Mouse (Mus musculus) embryonic facial prominence, embryonic 13.5 days (tissue): ENCODE measurements around the gene Pnmal2. TPM values are rescaled to one million over a fixed set of nuclear protein-coding genes. Genes with fewer than 3 reads are reported as not detected.
"Not testable (repeated sequence)": the region's sequence is repeated elsewhere in the genome, so short reads cannot be mapped to it uniquely, and the experiment has no call there.

Source experiments
- ATAC-seq: fragments of 200-750 bp; cut with Nextera tagmentation; 2 replicates; pipeline ENCODE4 v1.8.0; 2017; ENCODE audit warnings: low read depth; ENCODE audit not compliant: insufficient number of reproducible peaks, insufficient read depth, low FRiP score, low TSS enrichment
- H3K27ac ChIP-seq: fragments of 300-500 bp; sonication (generic); 2 replicates; pipeline ENCODE4 v1.5.1; 2015; ENCODE audit warnings: moderate library complexity, mild to moderate bottlenecking, inconsistent platforms
- H3K27me3 ChIP-seq: fragments of 300-500 bp; sonication (generic); 2 replicates; pipeline ENCODE4 v1.6.1; 2015; ENCODE audit warnings: mild to moderate bottlenecking, inconsistent platforms
- H3K36me3 ChIP-seq: fragments of 300-500 bp; sonication (generic); 2 replicates; pipeline ENCODE4 v1.6.1; 2015; ENCODE audit warnings: mild to moderate bottlenecking, inconsistent platforms
- H3K4me1 ChIP-seq: fragments of 300-500 bp; sonication (generic); 2 replicates; pipeline ENCODE4 v1.6.1; 2015; ENCODE audit warnings: inconsistent platforms
- H3K4me2 ChIP-seq: fragments of 300-500 bp; sonication (generic); 2 replicates; pipeline ENCODE4 v1.6.1; 2015; ENCODE audit warnings: moderate library complexity, mild to moderate bottlenecking, inconsistent platforms
- H3K4me3 ChIP-seq: fragments of 300-500 bp; sonication (generic); 2 replicates; pipeline ENCODE4 v1.5.1; 2015; ENCODE audit warnings: mild to moderate bottlenecking, inconsistent platforms
- H3K9ac ChIP-seq: fragments of 300-500 bp; sonication (generic); 2 replicates; pipeline ENCODE4 v1.6.1; 2015; ENCODE audit warnings: mild to moderate bottlenecking, inconsistent platforms
- H3K9me3 ChIP-seq: fragments of 300-500 bp; sonication (generic); 2 replicates; pipeline ENCODE4 v1.6.1; 2016; ENCODE audit warnings: inconsistent platforms
- WGBS: fragments of 180-500 bp; shearing (Covaris S2); methylation state at CpG from one replicate; pipeline ENCODE4 v1.1.7; 2015; ENCODE audit warnings: mixed read lengths; 5-methylcytosine and 5-hydroxymethylcytosine counted together
- polyA plus RNA-seq: library from polyadenylated mRNA; unstranded; fragments of >200 nt; fragmentation: Nextera tagmentation; extraction: Ambion mirVana; gene quantifications from 2 replicates; pipeline ENCODE4 v1.2.1, GENCODE M21; 2015

Gene Pnmal2
- polyA plus RNA-seq, 1 experiment from 2014 or later, result 10.5 TPM

- Histone ChIP-seq H3K27ac (no peak overlapping the region), H3K9me3 (no peaks in the 10 kb centered on the region), H3K4me2 (peak overlapping the region; percentile 87), H3K4me1 (peaks cover 62% of the 10 kb centered on the region), H3K9ac (0 out of 2 replicates have a peak overlapping the region, but pooled peaks have one; percentile 12), H3K4me3 (no peak overlapping the region), H3K27me3 (peaks cover 53% of the 10 kb centered on the region), H3K36me3 (no peaks in the 10 kb centered on the region)
- 11% methylated on average over 4 of the region's 4 CpGs for WGBS
- peak; percentile 22; the same call in 1 of the 2 replicates for ATAC-seq
These were observed 3.5 kb downstream of the Pnmal2 start for GRCm38 (mm10) chr7:16947959-16948361.

GRCm38 (mm10) chr7:16948923-16949458, 4.5 kb downstream of the Pnmal2 start:
- H3K4me2 ChIP-seq, result no peak overlapping the region
- no peak overlapping the region for H3K27ac ChIP-seq
- H3K4me1 ChIP-seq, result peaks cover 60% of the 10 kb centered on the region
- no peak overlapping the region for H3K4me3 ChIP-seq
- H3K27me3 ChIP-seq, result peaks cover 53% of the 10 kb centered on the region
- ATAC-seq, result no peak
- H3K9me3 ChIP-seq, result no peaks in the 10 kb centered on the region
- 57% methylated on average over 8 of the region's 8 CpGs for WGBS
- H3K36me3 ChIP-seq, result no peaks in the 10 kb centered on the region
- H3K9ac ChIP-seq, result no peak overlapping the region

DNA sequence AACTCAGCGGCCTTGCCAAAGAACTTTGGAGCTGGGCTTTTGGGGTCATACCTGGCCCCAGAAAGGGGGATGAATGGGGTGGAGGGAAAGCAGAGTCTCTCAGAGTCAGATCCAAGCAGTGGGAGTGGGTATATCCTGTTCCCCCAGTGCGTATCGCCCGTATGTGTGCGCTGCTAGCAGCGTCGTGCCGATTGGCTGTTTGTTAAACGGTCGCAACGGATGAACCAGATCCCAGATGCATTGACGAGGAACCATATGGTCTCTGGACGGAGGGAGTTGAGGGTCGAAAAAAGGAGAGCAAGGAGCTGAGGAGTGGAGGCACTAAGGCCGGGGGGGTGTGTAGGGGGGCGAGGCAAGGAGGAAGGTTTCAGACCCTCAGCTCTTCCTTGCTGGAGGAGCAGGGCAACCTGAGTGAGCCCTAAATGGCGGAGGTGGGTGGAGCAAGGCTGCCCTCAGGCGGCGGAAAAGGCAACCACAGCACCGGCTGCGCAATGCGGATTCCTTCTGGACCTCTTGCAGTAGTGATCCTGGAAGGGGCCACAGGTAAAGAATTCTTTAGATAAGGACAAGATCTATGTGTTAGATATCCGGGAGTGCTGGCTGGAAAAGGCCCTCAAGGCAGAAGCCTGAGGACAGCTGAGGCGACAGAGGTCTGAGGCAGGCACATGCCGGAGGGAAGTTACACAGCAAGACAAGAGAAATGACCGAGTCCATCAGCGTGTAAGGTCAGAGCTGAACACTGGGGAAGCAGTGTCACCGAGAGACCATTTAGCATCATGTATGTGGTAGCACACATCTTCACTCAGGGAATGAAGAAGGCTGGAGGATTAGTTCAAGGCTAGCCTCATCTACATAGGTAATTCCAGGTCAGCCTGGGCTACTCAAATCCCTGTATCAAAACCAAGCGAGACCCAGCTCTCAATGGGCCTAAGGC, 5.7 kb downstream of the Pnmal2 start:
- H3K4me1 ChIP-seq, result peaks cover 51% of the 10 kb centered on the region
- peak overlapping the region; percentile 41 for H3K4me3 ChIP-seq
- H3K36me3 ChIP-seq, result no peaks in the 10 kb centered on the region
- H3K27me3 ChIP-seq, result peaks cover 47% of the 10 kb centered on the region
- H3K9ac ChIP-seq, result peak overlapping the region; percentile 59
- peak overlapping the region; percentile 66 for H3K4me2 ChIP-seq
- ATAC-seq, result 0 out of 2 replicates have a peak, but pooled peaks have one; percentile 18
- no peak overlapping the region for H3K27ac ChIP-seq
- H3K9me3 ChIP-seq, result no peaks in the 10 kb centered on the region; the same call in 1 of the 2 replicates
- WGBS, result 11% methylated on average over 29 of the region's 29 CpGs

DNA sequence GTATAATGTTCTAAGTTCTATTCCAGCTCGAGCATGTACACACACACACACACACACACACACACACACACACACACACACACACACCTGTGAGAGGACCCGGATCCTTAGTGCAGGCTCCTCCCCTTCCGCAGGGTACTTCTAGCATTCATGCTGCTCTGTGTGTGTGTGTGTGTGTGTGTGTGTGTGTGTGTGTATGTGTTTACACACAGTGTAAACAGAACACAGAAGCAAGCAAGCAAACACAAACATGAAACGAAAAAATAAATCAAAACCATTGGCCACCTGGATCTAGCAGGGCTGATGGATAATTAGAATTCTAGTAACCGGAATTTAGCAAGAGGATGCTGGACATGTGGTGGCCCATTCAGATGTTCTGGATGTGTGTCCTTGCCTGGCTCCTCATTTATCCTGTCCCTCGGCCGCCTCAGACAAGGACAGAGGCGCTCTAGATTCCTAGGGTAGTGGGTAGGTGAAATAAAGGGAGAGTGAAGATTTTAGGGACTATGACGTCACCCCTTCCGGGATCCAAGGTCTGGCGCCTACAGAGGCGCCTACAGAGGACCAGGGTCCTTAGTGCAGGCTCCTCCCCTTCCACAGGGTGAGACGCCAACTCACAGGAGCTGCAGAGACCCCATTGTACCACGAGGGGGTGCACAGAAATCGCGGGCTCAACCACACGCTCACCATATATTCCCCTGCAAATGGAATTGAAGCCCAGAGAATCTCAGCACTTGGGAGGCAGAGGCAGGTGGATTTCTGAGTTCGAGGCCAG, 6.6 kb downstream of the Pnmal2 start:
- peak; percentile 28; the same call in 1 of the 2 replicates for ATAC-seq

GRCm38 (mm10) chr7:16953776-16954175, 9.3 kb downstream of the Pnmal2 start:
- WGBS, result 57% methylated on average over 2 of the region's 2 CpGs
- H3K4me2 ChIP-seq, H3K27ac ChIP-seq, H3K36me3 ChIP-seq, H3K9ac ChIP-seq, H3K9me3 ChIP-seq, ATAC-seq, H3K4me3 ChIP-seq: not testable (repeated sequence)
- H3K27me3 ChIP-seq, result peaks cover 11% of the 10 kb centered on the region
- H3K4me1 ChIP-seq, result peaks cover 21% of the 10 kb centered on the region

More for the DNA sequence above, 6.6 kb downstream of the Pnmal2 start:
- no peaks in the 10 kb centered on the region; the same call in 1 of the 2 replicates for H3K9me3 ChIP-seq
- no peaks in the 10 kb centered on the region for H3K36me3 ChIP-seq
- peaks cover 38% of the 10 kb centered on the region for H3K27me3 ChIP-seq
- 24% methylated on average over 18 of the region's 18 CpGs for WGBS
- peaks cover 46% of the 10 kb centered on the region for H3K4me1 ChIP-seq
- H3K27ac ChIP-seq, result no peak overlapping the region
- no peak overlapping the region for H3K9ac ChIP-seq
- peak overlapping the region; percentile 24; the same call in 1 of the 2 replicates for H3K4me2 ChIP-seq
- no peak overlapping the region for H3K4me3 ChIP-seq

DNA sequence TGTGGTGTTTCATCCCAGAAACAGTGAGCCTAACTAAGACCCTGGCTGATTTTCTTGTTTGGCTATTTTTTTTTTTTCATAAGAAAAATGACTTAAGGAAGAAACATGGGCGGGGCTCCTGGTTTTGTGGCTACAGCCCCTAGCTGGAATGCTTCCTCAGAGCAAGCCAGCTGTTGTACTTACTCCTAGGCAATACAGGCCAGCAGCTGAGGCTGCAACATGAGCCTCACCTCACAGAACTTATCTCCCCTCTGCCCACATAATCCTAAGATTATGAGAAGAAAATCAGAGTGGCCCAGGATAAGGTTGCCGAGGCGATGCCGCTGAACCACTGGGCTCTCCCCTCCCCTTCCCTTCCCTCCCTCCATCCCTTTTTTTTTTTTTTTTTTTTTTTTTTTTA, 11.2 kb downstream of the Pnmal2 start:
- Histone ChIP-seq H3K27me3 (peaks cover 6% of the 10 kb centered on the region), H3K9ac (no peak overlapping the region), H3K4me2 (no peak overlapping the region), H3K36me3 (no peaks in the 10 kb centered on the region), H3K27ac (no peak overlapping the region), H3K4me1 (peaks cover 8% of the 10 kb centered on the region; the same call in 1 of the 2 replicates), H3K4me3 (no peak overlapping the region), H3K9me3 (no peaks in the 10 kb centered on the region; the same call in 1 of the 2 replicates)
- WGBS, result 76% methylated on average over 4 of the region's 4 CpGs
- ATAC-seq, result no peak

GRCm38 (mm10) chr7:16956410-16957265, 12.2 kb downstream of the Pnmal2 start:
- no peak overlapping the region for H3K4me3 ChIP-seq
- H3K9ac ChIP-seq, result no peak overlapping the region
- no peaks in the 10 kb centered on the region; the same call in 1 of the 2 replicates for H3K9me3 ChIP-seq
- no peak for ATAC-seq
- peaks cover 6% of the 10 kb centered on the region for H3K27me3 ChIP-seq
- H3K4me2 ChIP-seq, result no peak overlapping the region
- 0 out of 2 replicates have a peak, but pooled peaks cover 5% of the 10 kb centered on the region for H3K4me1 ChIP-seq
- no peaks in the 10 kb centered on the region for H3K36me3 ChIP-seq
- 61% methylated on average over 15 of the region's 15 CpGs for WGBS
- no peak overlapping the region for H3K27ac ChIP-seq

DNA sequence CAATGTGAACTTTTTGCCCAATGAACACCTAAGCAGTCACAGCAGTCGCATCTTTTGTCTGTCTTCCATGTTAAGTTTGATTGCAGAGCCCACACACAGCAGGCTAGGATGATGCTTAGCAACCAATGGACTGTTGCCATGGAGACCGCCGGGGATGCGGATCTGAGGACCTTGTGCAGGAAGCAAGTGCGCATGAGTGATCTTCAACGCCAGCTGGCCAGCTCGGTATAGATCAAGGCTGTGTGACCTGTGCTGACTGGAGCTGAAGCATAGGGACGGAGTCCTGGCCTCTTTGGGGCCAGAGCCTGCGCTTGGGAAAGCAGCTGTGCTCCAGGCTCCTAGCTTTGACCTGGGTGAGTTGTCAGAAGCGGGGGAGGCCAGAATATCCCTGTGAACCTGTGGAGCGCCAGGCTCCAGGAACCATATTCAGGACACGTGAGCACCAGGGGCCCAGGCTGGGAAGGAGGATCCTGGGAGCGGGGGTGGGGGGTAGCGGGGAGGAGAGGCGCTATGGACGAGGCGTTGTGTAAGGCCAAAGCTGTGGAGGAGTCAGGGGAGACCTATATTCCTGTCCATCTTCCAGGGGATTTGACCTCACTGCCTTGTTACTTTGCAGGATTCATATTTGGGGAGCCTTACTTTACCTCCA, 15.2 kb downstream of the Pnmal2 start, which contains the start of gene Pnmal1:
Gene Pnmal1, plus strand, starts transcription at position 141 of the 649 bp plus-strand sequence.
- peak within 1 kb of the TSS; percentile 24; the same call in 1 of the 2 replicates for H3K4me2 ChIP-seq
- no peaks in the 10 kb centered on the region; the same call in 1 of the 2 replicates for H3K9me3 ChIP-seq
- no peak within 1 kb of the TSS for H3K27ac ChIP-seq
- no peak for ATAC-seq
- H3K9ac ChIP-seq, result peak within 1 kb of the TSS; percentile 36; the same call in 1 of the 2 replicates
- H3K4me1 ChIP-seq, result 0 out of 2 replicates have a peak, but pooled peaks cover 5% of the 10 kb centered on the region
- no peaks in the 10 kb centered on the region for H3K36me3 ChIP-seq
- 30% methylated on average over 17 of the region's 17 CpGs for WGBS
- peaks cover 6% of the 10 kb centered on the region for H3K27me3 ChIP-seq
- peak within 1 kb of the TSS; percentile 6; the same call in 1 of the 2 replicates for H3K4me3 ChIP-seq

DNA sequence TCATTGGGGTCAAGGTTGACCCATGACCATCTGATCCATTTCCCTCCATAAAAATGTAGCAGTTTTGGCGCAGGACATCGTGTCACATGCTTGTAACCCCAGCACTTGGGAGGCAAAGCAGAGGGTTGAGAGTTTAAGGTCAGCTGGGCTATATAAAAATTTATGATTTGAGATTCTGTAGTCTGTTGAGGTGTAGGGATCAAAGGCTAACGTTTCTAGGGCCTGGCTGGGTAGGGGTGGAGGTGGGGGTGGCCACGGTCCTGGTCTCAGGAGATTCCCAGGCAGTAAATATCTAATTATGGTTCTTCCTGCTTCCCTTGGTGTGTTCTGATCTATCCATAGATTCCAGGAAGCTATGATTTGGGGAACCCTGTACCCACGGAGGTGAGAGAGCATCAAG, 17.2 kb downstream of the Pnmal2 start:
- Histone ChIP-seq H3K9me3 (no peaks in the 10 kb centered on the region), H3K4me3 (no peak overlapping the region), H3K4me2 (no peak overlapping the region), H3K4me1 (0 out of 2 replicates have a peak, but pooled peaks cover 5% of the 10 kb centered on the region), H3K27me3 (peaks cover 6% of the 10 kb centered on the region), H3K27ac (no peak overlapping the region), H3K9ac (no peak overlapping the region), H3K36me3 (no peaks in the 10 kb centered on the region)
- ATAC-seq, result no peak
- 74% methylated on average over 5 of the region's 5 CpGs for WGBS

DNA sequence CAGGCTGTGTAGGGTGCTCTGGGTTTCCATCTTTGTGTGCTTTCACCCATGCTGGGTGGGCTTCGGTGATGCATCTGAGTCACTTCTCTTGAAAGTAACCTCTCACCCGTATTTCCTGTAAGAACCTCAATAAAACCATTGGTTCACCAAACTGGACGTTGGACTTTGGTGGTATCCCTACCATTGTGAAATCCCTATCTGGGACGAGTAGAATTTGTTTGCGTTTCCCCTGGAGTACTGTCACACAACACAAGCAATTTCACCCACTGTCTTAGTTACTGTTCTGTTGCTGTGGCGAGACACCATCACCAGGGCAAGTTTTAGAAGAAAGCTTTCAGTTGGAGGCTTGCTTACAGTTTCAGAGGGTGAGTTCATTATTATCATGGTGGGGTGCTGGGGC, 23.9 kb downstream of the Pnmal2 start:
- WGBS, result 87% methylated on average over 6 of the region's 6 CpGs
- Histone ChIP-seq H3K27ac (no peak overlapping the region), H3K4me3 (no peak overlapping the region), H3K36me3 (no peaks in the 10 kb centered on the region), H3K27me3 (no peaks in the 10 kb centered on the region), H3K9me3 (no peaks in the 10 kb centered on the region), H3K4me2 (no peak overlapping the region), H3K4me1 (no peaks in the 10 kb centered on the region), H3K9ac (no peak overlapping the region)
- ATAC-seq, result no peak
